31 mouse cellular contexts compared by ENCODE assay signal in genomic region chr9:95034140-95034970, GRCm38 (mm10).
DNase-seq lines count a peak whose midpoint lies in the region; ATAC-seq lines count a peak whose summit lies in the region.
"Had no signal": no experiment of that assay in that cellular context is flagged by ENCODE, and none has a peak within 500 bp of the region (broad histone marks: within the 10 kb centered on the region; RNA-seq: fewer than 3 reads in every experiment).

No protein-coding gene starts in this region.

- no peaks in the 10 kb centered on the region for H3K27me3 ChIP-seq in kidney, embryonic 15.5 days
- no peaks in the 10 kb centered on the region for H3K27me3 ChIP-seq in midbrain, embryonic 14.5 days (ENCODE audit: control insufficient read depth, insufficient read depth, low read length)
- no peaks in the 10 kb centered on the region for H3K27me3 ChIP-seq in midbrain, embryonic 16.5 days (ENCODE audit: control insufficient read depth, insufficient read depth, low read depth, low read length)
- H3K27me3 ChIP-seq in embryonic facial prominence, embryonic 15.5 days, result no peaks in the 10 kb centered on the region
- H3K27me3 ChIP-seq: heart, embryonic 12.5 days; intestine, embryonic 15.5 days; limb, embryonic 12.5 days; liver, embryonic 12.5 days; midbrain, embryonic 13.5 days; neural tube, embryonic 13.5 days had no signal

- H3K4me1 ChIP-seq in kidney, embryonic 15.5 days, result no peaks in the 10 kb centered on the region
- no peaks in the 10 kb centered on the region for H3K4me1 ChIP-seq in midbrain, embryonic 14.5 days (ENCODE audit: control insufficient read depth, insufficient read depth, low read length)
- H3K4me1 ChIP-seq in midbrain, embryonic 16.5 days (ENCODE audit: control insufficient read depth, insufficient read depth, low read length), result no peaks in the 10 kb centered on the region
- no peaks in the 10 kb centered on the region for H3K4me1 ChIP-seq in embryonic facial prominence, embryonic 15.5 days
- H3K4me1 ChIP-seq: heart, embryonic 12.5 days; hindbrain, embryonic 10.5 days; intestine, embryonic 15.5 days; limb, embryonic 12.5 days; liver, embryonic 12.5 days; neural tube, embryonic 13.5 days had no signal

- ATAC-seq in kidney, embryonic 15.5 days (replicated peaks; ENCODE audit: low FRiP score), result peak; percentile 89
- no peak for ATAC-seq in midbrain, embryonic 14.5 days (ENCODE audit: low FRiP score, low TSS enrichment)
- no peak for ATAC-seq in midbrain, embryonic 16.5 days
- ATAC-seq in embryonic facial prominence, embryonic 15.5 days (ENCODE audit: insufficient number of reproducible peaks, low FRiP score, low TSS enrichment, low read depth), result peak; percentile 60; the same call in 1 of the 2 replicates
- ATAC-seq: activated CD4-positive, CD25-positive, alpha-beta regulatory T cell, adult 4 months; hindbrain, embryonic 16.5 days; intestine, embryonic 15.5 days; liver, embryonic 12.5 days; midbrain, embryonic 13.5 days had no signal

- no peak overlapping the region for H3K9ac ChIP-seq in kidney, embryonic 15.5 days
- H3K9ac ChIP-seq in midbrain, embryonic 14.5 days (replicated peaks; ENCODE audit: low read length), result no peak overlapping the region
- no peak overlapping the region for H3K9ac ChIP-seq in midbrain, embryonic 16.5 days (ENCODE audit: low read depth, low read length)
- H3K9ac ChIP-seq in embryonic facial prominence, embryonic 15.5 days, result no peak overlapping the region
- H3K9ac ChIP-seq: heart, embryonic 12.5 days; intestine, embryonic 15.5 days; limb, embryonic 12.5 days; liver, embryonic 12.5 days; midbrain, embryonic 13.5 days; neural tube, embryonic 13.5 days had no signal

- H3K9me3 ChIP-seq in kidney, embryonic 15.5 days (replicated peaks), result no peaks in the 10 kb centered on the region
- H3K9me3 ChIP-seq in midbrain, embryonic 14.5 days (ENCODE audit: control insufficient read depth, low read length), result no peaks in the 10 kb centered on the region
- H3K9me3 ChIP-seq in midbrain, embryonic 16.5 days (replicated peaks; ENCODE audit: control insufficient read depth, low read length, poor library complexity, severe bottlenecking), result no peaks in the 10 kb centered on the region
- H3K9me3 ChIP-seq in embryonic facial prominence, embryonic 15.5 days (replicated peaks), result no peaks in the 10 kb centered on the region
- H3K9me3 ChIP-seq: heart, embryonic 12.5 days; hindbrain, embryonic 10.5 days; intestine, embryonic 15.5 days; limb, embryonic 12.5 days; liver, embryonic 12.5 days; midbrain, embryonic 13.5 days; neural tube, embryonic 13.5 days had no signal

- no peaks in the 10 kb centered on the region for H3K36me3 ChIP-seq in kidney, embryonic 15.5 days
- no peaks in the 10 kb centered on the region for H3K36me3 ChIP-seq in midbrain, embryonic 14.5 days (ENCODE audit: control insufficient read depth, insufficient read depth, low read length)
- H3K36me3 ChIP-seq in midbrain, embryonic 16.5 days (ENCODE audit: control insufficient read depth, insufficient read depth, low read length), result no peaks in the 10 kb centered on the region
- H3K36me3 ChIP-seq in embryonic facial prominence, embryonic 15.5 days, result no peaks in the 10 kb centered on the region
- H3K36me3 ChIP-seq: heart, embryonic 12.5 days; hindbrain, embryonic 10.5 days; intestine, embryonic 15.5 days; limb, embryonic 12.5 days; liver, embryonic 12.5 days; midbrain, embryonic 13.5 days; neural tube, embryonic 13.5 days had no signal

- no peak overlapping the region for H3K4me3 ChIP-seq in kidney, embryonic 15.5 days (replicated peaks)
- no peak overlapping the region for H3K4me3 ChIP-seq in midbrain, embryonic 14.5 days (replicated peaks; ENCODE audit: low read depth, low read length)
- H3K4me3 ChIP-seq in midbrain, embryonic 16.5 days (ENCODE audit: low read depth, low read length), result no peak overlapping the region
- H3K4me3 ChIP-seq in embryonic facial prominence, embryonic 15.5 days (replicated peaks), result no peak overlapping the region
- H3K4me3 ChIP-seq: heart, embryonic 12.5 days; hindbrain, embryonic 10.5 days; intestine, embryonic 15.5 days; limb, embryonic 12.5 days; liver, embryonic 12.5 days; midbrain, embryonic 13.5 days; myocyte; neural tube, embryonic 13.5 days had no signal

- no peak overlapping the region for H3K27ac ChIP-seq in kidney, embryonic 15.5 days
- no peak overlapping the region for H3K27ac ChIP-seq in midbrain, embryonic 14.5 days (replicated peaks; ENCODE audit: low read depth, low read length)
- H3K27ac ChIP-seq in midbrain, embryonic 16.5 days (ENCODE audit: low read length), result no peak overlapping the region
- no peak overlapping the region for H3K27ac ChIP-seq in embryonic facial prominence, embryonic 15.5 days (replicated peaks)
- H3K27ac ChIP-seq: hindbrain, embryonic 10.5 days; intestine, embryonic 15.5 days; limb, embryonic 12.5 days; liver, embryonic 12.5 days; midbrain, embryonic 13.5 days; neural tube, embryonic 13.5 days had no signal

- no peak for DNase-seq in kidney, adult 11 months
- DNase-seq in midbrain, embryonic 14.5 days, result peak; percentile 11
- DNase-seq in layer of hippocampus, adult 11-12 months (ENCODE audit: low spot score), result no peak
- no peak for DNase-seq in urinary bladder, adult 18-20 months (ENCODE audit: low spot score in 2 of 2)
- DNase-seq: adrenal gland, adult 8-10 months; cerebellum, adult 2 months; cerebellum, postnatal 36 days; embryo, embryonic 11 days; gastrocnemius, postnatal 10 days; heart, adult 11 months; heart, postnatal 10 days; kidney, postnatal 10 days; layer of hippocampus, postnatal 36 days; lung, adult 18-20 months; lung, postnatal 10 days; retina, postnatal 1 day; right cerebral cortex, postnatal 25 days; spleen, adult 18-20 months had no signal

- H3K4me2 ChIP-seq in kidney, embryonic 15.5 days, result no peak overlapping the region
- no peak overlapping the region for H3K4me2 ChIP-seq in midbrain, embryonic 14.5 days (ENCODE audit: low read length)
- H3K4me2 ChIP-seq in midbrain, embryonic 16.5 days (ENCODE audit: low read length), result no peak overlapping the region
- H3K4me2 ChIP-seq in embryonic facial prominence, embryonic 15.5 days (replicated peaks), result no peak overlapping the region
- H3K4me2 ChIP-seq: heart, embryonic 12.5 days; intestine, embryonic 15.5 days; limb, embryonic 12.5 days; liver, embryonic 12.5 days; midbrain, embryonic 13.5 days; neural tube, embryonic 13.5 days had no signal

- WGBS in kidney, embryonic 15.5 days, result 42% methylated on average over 3 of the region's 3 CpGs
- 32% methylated on average over 3 of the region's 3 CpGs for WGBS in midbrain, embryonic 14.5 days
- 34% methylated on average over 3 of the region's 3 CpGs for WGBS in midbrain, embryonic 16.5 days
- WGBS in embryonic facial prominence, embryonic 15.5 days, result 65% methylated on average over 3 of the region's 3 CpGs

Comparison
In these comparisons a context has a peak if more than half of its experiments do, and no peak if none do; other contexts are left out.
1. ATAC-seq: peak in kidney, embryonic 15.5 days (single experiment) and embryonic facial prominence, embryonic 15.5 days (single experiment); none in midbrain, embryonic 14.5 days (single experiment) and midbrain, embryonic 16.5 days (single experiment).